Mouse (Mus musculus) adrenal gland, postnatal 25 days (tissue): ENCODE measurements around the gene Gm10644. TPM values are rescaled to one million over a fixed set of nuclear protein-coding genes. Genes with fewer than 3 reads are reported as not detected.
"Not testable (repeated sequence)": the region's sequence is repeated elsewhere in the genome, so short reads cannot be mapped to it uniquely, and the experiment has no call there.

Source experiments
- DNase-seq: peaks from one replicate; pipeline ENCODE4 v3.0.0; 2021; ENCODE audit warnings: mixed read lengths
- long read RNA-seq: library from polyadenylated mRNA; stranded (forward); transcript quantifications from one replicate; pipeline ENCODE4 v2.0.0, GENCODE M21; 2021
- total RNA-seq: library from RNA; stranded (reverse); gene quantifications from 2 replicates; pipeline ENCODE4 v1.2.3, GENCODE M21; 2021

Gene Gm10644
- 2.1 and 3.2 TPM in 2 replicates for total RNA-seq
- long read RNA-seq, partial matches to known transcripts, result 0 of 5 reads
- long read RNA-seq, other reads (novel, unspliced or antisense), result 5 of 5 reads

DNA sequence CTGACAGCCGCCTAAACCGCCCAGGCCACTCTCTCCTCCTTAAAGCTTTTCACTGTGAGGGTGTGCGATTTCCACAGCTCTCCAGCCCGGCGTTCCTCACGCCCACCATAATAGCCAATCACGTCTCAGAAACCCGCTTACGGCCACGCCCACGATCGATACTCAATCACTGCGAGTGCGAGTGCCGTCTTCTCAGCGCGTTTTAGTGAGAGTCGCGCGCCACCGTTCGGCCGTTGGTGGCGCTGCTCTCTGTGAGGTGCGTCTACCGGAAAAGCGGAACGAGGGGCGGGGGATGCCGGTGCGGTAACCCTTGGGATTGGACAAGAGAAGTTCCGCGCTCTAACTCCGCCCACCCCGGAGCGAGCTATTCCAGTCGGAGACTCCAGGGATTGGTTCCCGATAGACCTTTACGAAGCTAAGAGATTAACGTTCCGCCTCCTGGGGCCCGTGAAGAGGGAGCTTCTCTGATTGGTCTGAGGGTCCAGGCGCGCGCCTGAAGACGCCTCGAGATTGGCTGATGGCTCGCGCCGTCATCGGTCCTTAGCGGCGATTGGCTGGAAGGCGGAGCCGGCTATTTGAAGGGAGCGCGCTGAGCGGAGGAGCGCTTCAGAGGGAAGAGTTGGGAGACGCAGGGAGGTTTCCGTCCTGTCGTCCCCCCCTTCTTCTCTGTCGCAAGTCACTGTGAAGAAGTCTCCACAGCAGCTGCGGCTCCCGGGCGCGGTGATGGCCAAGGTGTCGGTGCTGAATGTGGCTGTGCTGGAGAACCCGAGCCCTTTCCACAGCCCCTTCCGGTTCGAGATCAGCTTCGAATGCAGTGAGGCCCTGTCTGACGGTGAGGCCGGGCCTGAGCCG is at the start of gene Gm10644, which contains the start of gene Asf1b:
TSS of gene Gm10644 (minus strand) at position 100 of the 852 bp plus-strand sequence.
TSS of gene Asf1b (plus strand) at position 402 of the 852 bp plus-strand sequence.
- peak; percentile 97 for DNase-seq

GRCm38 (mm10) chr8:84004533-84005201 is 49.7 kb upstream of the Gm10644 start:
- DNase-seq, result peak; percentile 94

- no peak for DNase-seq
These were observed 48.7 kb upstream of the Gm10644 start for GRCm38 (mm10) chr8:84003612-84004246.

GRCm38 (mm10) chr8:84002957-84003611 is 48.1 kb upstream of the Gm10644 start:
- DNase-seq, result no peak

GRCm38 (mm10) chr8:84001281-84002000 is 46.4 kb upstream of the Gm10644 start, which contains the start of gene 1700067K01Rik:
TSS of gene 1700067K01Rik (plus strand) at chr8:84001502.
- DNase-seq, result peak; percentile 10

DNA sequence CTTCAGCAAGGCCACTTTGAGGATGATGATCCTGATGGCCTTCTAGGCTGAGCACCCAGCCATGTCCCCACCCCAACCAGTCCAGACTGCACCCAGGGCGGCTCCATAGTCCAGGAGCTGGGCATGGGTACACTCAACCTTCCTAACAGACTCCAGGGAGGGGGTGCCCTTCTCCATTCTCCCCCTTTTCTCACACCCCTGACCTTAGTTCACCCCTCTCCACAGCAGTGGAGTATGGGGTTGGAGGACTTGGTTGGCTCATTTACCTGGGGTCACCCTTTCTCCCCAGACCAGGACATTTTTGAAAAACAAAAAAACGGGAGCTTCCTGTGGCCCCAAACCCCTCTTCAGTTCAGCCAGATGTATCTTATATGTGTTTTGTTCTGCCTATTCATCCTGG is 44.8 kb upstream of the Gm10644 start:
- no peak for DNase-seq

GRCm38 (mm10) chr8:83999057-83999705 is 44.2 kb upstream of the Gm10644 start:
- DNase-seq, result no peak

GRCm38 (mm10) chr8:83998231-83999056 is 43.4 kb upstream of the Gm10644 start:
- DNase-seq, result peak; percentile 56

DNA sequence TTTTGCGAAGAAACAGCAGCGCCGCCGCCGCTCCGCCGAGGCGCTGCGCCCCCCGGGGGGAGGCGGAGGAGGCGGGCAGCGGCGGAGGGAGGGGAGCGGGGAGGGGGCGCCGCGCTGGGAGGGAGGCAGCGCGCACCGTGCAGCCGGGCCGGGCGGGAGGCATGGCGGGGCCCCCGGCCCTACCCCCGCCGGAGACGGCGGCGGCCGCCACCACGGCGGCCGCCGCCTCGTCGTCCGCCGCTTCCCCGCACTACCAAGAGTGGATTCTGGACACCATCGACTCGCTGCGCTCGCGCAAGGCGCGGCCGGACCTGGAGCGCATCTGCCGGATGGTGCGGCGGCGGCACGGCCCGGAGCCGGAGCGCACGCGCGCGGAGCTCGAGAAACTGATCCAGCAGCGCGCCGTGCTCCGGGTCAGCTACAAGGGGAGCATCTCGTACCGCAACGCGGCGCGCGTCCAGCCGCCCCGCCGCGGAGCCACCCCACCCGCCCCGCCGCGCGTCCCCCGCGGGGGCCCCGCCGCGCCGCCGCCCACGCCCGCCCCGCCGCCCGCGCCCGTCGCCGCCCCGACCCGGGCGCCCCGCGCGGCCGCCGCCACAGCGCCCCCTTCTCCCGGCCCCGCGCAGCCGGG is 42.6 kb upstream of the Gm10644 start, which contains the start of gene Samd1:
TSS of gene Samd1 (plus strand) at position 162 of the 631 bp plus-strand sequence.
- peak; percentile 43 for DNase-seq

DNA sequence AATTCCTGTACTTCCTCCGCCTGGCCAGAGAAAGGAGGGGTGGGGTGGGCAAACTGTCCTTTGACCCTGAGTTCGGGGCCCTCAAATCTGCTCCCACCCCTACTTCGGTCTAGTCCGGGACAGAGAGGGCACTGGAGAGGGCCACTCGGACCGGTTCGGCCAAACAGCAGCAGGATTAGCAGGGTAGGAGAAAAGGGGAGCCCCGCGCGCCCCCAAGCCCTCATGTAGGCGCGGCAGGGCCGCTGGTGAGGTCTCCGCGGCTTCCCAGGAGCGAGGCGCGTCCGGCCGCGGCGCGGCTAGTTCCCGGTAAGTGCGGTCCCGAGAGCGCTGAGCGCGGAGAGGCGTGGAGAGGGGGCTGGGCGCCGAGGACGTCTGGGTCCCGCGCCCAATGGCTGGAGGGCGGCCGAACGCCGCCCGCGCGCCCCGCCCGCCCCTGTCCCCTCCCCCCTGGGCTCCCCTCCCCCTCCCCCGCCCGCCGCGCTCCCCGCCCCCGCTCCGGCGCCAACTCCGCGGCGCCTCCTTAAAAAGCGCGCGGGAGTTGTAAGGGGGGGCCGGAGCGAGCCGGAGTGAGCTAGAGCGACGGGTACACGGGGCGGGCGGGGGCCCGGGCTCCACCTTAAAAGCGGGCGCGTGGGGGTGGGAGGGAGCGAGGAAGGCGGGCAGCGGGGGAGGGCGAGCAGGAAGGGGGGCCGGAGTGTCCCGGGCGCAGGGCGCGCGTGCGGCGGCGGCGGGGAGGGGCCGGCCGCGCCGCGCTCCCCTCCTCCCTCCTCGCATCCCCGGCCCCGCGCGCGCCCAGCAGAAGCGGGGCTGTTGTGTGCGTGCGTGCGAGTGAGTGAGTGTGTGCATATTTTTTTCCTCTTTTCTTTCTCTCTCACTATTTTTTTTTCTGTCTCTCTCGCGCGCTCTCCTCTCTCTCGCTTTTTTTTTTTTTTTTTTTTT is 41.8 kb upstream of the Gm10644 start:
- DNase-seq, result peak; percentile 94

DNA sequence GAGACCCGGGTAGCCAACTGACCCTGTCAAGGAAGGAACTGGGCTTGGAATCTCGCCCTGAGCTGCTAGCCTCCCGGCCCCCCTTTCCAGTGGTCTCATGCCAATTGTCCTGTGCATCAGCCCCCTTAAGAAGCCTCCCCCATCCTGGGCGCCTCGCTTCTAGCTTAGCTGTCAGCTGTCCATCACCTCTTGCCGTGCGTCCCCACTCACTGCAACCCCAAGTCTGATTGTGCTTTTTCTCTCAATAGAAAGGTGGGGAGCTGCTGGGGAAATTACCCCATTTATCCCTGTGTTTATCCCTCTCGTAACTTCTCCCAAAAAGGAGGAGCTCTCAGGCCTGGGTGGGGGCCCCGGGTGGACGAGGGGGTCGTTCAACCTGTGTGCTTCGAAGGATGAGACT is 41.0 kb upstream of the Gm10644 start:
- DNase-seq, result no peak

- DNase-seq, result no peak
These were observed 39.0 kb upstream of the Gm10644 start for GRCm38 (mm10) chr8:83994030-83994429.

GRCm38 (mm10) chr8:83992488-83992887 is 37.5 kb upstream of the Gm10644 start:
- DNase-seq, result no peak

GRCm38 (mm10) chr8:83990170-83990569 is 35.2 kb upstream of the Gm10644 start:
- no peak for DNase-seq

GRCm38 (mm10) chr8:83989243-83989642 is 34.2 kb upstream of the Gm10644 start:
- DNase-seq, result no peak

DNA sequence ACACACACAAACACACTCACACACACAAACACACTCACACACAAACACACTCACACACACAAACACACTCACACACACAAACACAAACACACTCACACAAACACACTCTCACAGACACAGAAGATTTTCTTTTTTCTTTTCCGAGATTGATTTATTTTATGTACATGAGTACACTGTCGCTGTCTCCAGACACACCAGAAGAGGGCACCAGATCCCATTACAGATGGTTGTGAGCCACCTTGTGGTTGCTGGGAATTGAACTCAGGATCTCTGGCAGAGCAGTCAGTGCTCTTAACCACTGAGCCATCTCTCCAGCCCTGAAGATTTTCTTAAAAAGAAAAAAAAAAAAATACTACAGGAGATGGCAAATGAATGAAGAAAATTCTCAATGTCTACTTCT is 28.2 kb upstream of the Gm10644 start:
- DNase-seq, result not testable (repeated sequence)

- DNase-seq, result no peak
These were observed 27.4 kb upstream of the Gm10644 start for GRCm38 (mm10) chr8:83982449-83982848.

- no peak for DNase-seq
These were observed 26.5 kb upstream of the Gm10644 start for GRCm38 (mm10) chr8:83981533-83981932.
